Mouse (Mus musculus) G1E (cell line): Measurements from ENCODE around the gene Cd300c. TPM values are rescaled to one million over a fixed set of nuclear protein-coding genes. Genes with fewer than 3 reads are reported as not detected.

ENCODE experiments used
- ATAC-seq: 2 replicates; pipeline ENCODE4 v1.8.0; 2016; ENCODE audit warnings: mild to moderate bottlenecking; ENCODE audit not compliant: insufficient number of reproducible peaks, poor library complexity, low FRiP score, severe bottlenecking; ENCODE audit errors: extremely low read depth
- DNase-seq: peaks from one replicate; pipeline ENCODE4 v3.0.0; 2012; ENCODE audit warnings: low spot score
- H3K27me3 ChIP-seq: 2 replicates; pipeline ENCODE4 v1.6.1; 2012; ENCODE audit warnings: mild to moderate bottlenecking, low read length, inconsistent platforms; ENCODE audit not compliant: insufficient read depth
- H3K36me3 ChIP-seq: replicated peaks from 2 replicates; pipeline ENCODE3; 2012; ENCODE audit warnings: mild to moderate bottlenecking, inconsistent platforms
- H3K4me1 ChIP-seq: 2 replicates; pipeline ENCODE4 v1.6.1; 2012; ENCODE audit warnings: low read depth, low read length, inconsistent platforms, mixed read lengths; ENCODE audit not compliant: insufficient read depth
- H3K4me3 ChIP-seq: 2 replicates; pipeline ENCODE4 v1.5.1; 2012; ENCODE audit warnings: low read depth, mild to moderate bottlenecking, inconsistent platforms, low read length, moderate library complexity, mixed read lengths
- H3K9me3 ChIP-seq: replicated peaks from 2 replicates; pipeline ENCODE4 v1.6.1; 2012; ENCODE audit warnings: inconsistent platforms
- CTCF ChIP-seq: IDR thresholded peaks from 2 replicates; pipeline ENCODE4 v1.5.1; 2012; ENCODE audit warnings: low read depth, low read length, inconsistent platforms, mixed read lengths
- GATA1 ChIP-seq: IDR thresholded peaks from 2 replicates; pipeline ENCODE4 v1.6.1; 2012; ENCODE audit warnings: borderline replicate concordance, low read length, inconsistent platforms, mixed read lengths
- GATA2 ChIP-seq: IDR thresholded peaks from 2 replicates; pipeline ENCODE4 v1.6.1; 2012; ENCODE audit warnings: low read depth, low read length, inconsistent platforms, borderline replicate concordance
- POLR2AphosphoS5 ChIP-seq: IDR thresholded peaks from 2 replicates; pipeline ENCODE4 v1.6.1; 2012; ENCODE audit warnings: low read depth, low read length, inconsistent platforms; ENCODE audit not compliant: insufficient replicate concordance
- TAL1 ChIP-seq: conservative IDR thresholded peaks from 2 replicates; pipeline ENCODE4 v1.6.1; 2012; ENCODE audit warnings: low read depth, low read length, inconsistent platforms, mixed read lengths
- polyA plus RNA-seq: library from polyadenylated mRNA; stranded (reverse); fragments of >175 nt; gene quantifications from 2 replicates; pipeline ENCODE4 v1.2.3, GENCODE M21; 2012
- total RNA-seq, 2 experiments: library from RNA; stranded (forward) in 1 of 2; stranded (reverse) in 1 of 2; fragments of 200-1000 nt in 1 of 2; fragments of >200 nt in 1 of 2; fragmentation: Nextera tagmentation in 1 of 2; gene quantifications; 2 replicates each; pipeline ENCODE4 v1.2.3; 2014 to 2017

The Cd300c gene
- total and polyA plus RNA-seq, 3 experiments = not detected

- ATAC-seq = no peak
- H3K27me3 ChIP-seq = no peaks in the 10 kb centered on the region
Measured at GRCm38 (mm10) chr11:114972726-114973125, 3.8 kb upstream of the Cd300c start.

DNA sequence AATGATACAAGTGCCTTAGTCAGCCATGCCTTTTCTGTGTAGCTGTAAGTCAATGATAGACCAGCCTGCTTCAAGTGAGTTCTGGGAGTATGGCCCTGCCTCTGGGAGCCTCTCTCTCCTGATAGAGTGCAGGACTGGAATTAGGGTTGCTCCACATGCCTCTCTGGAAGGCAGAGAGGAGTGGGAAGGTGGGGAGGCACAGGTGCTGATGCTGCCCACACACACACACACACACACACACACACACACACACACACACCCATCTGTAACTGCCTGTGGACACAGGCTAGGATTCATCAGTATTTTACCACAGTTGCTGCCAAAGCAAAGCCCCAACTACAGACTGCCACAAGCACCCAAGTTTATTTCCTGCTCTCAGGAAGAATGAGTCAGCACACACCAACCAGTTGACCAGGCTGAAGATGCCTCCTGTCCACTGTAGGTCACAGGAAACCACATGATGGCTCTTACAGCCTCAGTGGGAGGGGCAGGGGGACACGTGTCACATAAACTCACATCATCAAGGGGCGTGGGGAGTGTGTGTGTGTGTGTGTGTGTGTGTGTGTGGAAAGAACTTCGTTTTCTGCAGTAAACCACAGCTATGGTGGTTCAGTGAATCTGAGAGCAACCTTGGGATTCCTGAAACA is 3.7 kb downstream of the Cd300c start:
- H3K4me1 ChIP-seq = no peaks in the 10 kb centered on the region
- H3K9me3 ChIP-seq = peaks cover 22% of the 10 kb centered on the region
- no peak for ATAC-seq
- H3K36me3 ChIP-seq = no peaks in the 10 kb centered on the region
- no peaks in the 10 kb centered on the region for H3K27me3 ChIP-seq
- no peak for TF ChIP-seq CTCF
- TF ChIP-seq TAL1 = no peak
- TF ChIP-seq GATA2 = no peak
- DNase-seq = no peak
- H3K4me3 ChIP-seq = no peak overlapping the region

More at GRCm38 (mm10) chr11:114972726-114973125, 3.8 kb upstream of the Cd300c start:
- DNase-seq = no peak
- no peaks in the 10 kb centered on the region for H3K36me3 ChIP-seq
- TF ChIP-seq GATA1 (no peak), POLR2AphosphoS5 (no peak), CTCF (no peak), TAL1 (no peak), GATA2 (no peak)
- H3K9me3 ChIP-seq = no peaks in the 10 kb centered on the region
- no peaks in the 10 kb centered on the region for H3K4me1 ChIP-seq
- H3K4me3 ChIP-seq = no peak overlapping the region

GRCm38 (mm10) chr11:114960369-114960768 is 8.6 kb downstream of the Cd300c start:
- ATAC-seq (no peak), DNase-seq (no peak)
- Histone ChIP-seq H3K9me3 (peaks cover 35% of the 10 kb centered on the region), H3K27me3 (no peaks in the 10 kb centered on the region), H3K4me1 (no peaks in the 10 kb centered on the region), H3K36me3 (no peaks in the 10 kb centered on the region), H3K4me3 (no peak overlapping the region)
- TF ChIP-seq CTCF (no peak), TAL1 (no peak), GATA1 (no peak), GATA2 (no peak), POLR2AphosphoS5 (no peak)

DNA sequence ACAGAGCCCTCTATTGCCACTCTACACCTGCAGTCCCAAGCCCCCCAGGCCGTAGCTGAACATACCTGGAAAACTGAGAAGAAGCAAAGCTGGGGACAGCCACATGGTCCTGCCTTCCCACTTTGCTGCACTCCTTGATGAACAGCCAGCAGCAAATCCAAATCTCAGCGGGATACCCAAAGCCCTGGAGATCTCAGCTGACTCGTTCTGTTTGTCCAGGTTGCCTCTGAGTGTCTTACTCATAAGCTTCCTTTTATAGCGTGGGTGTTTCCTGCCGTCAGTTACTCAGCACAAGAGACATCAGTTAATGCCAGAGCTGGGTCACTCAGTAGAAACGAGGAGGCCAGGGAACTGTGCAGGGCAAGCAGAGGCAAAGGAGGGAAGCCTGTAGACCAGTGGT is 34.8 kb downstream of the Cd300c start, which contains the start of gene Cd300lb:
TSS of gene Cd300lb (minus strand) at position 243 of the 400 bp plus-strand sequence.
- Histone ChIP-seq H3K9me3 (peaks cover 32% of the 10 kb centered on the region), H3K4me1 (no peaks in the 10 kb centered on the region), H3K4me3 (no peak within 1 kb of the TSS), H3K36me3 (no peaks in the 10 kb centered on the region), H3K27me3 (no peaks in the 10 kb centered on the region)
- no peak for ATAC-seq
- no peak for DNase-seq
- no peak for TF ChIP-seq CTCF
- TF ChIP-seq TAL1 = no peak
- no peak for TF ChIP-seq GATA1
- no peak for TF ChIP-seq GATA2
- no peak for TF ChIP-seq POLR2AphosphoS5

- TF ChIP-seq CTCF = no peak
- TF ChIP-seq GATA2 = no peak
- TF ChIP-seq TAL1 = no peak
- no peak for ATAC-seq
- H3K27me3 ChIP-seq = no peaks in the 10 kb centered on the region
- no peak overlapping the region for H3K4me3 ChIP-seq
- DNase-seq = no peak
- H3K36me3 ChIP-seq = no peaks in the 10 kb centered on the region
- no peaks in the 10 kb centered on the region for H3K4me1 ChIP-seq
- peaks cover 35% of the 10 kb centered on the region for H3K9me3 ChIP-seq
Measured at GRCm38 (mm10) chr11:114933591-114933990, 35.4 kb downstream of the Cd300c start.

DNA sequence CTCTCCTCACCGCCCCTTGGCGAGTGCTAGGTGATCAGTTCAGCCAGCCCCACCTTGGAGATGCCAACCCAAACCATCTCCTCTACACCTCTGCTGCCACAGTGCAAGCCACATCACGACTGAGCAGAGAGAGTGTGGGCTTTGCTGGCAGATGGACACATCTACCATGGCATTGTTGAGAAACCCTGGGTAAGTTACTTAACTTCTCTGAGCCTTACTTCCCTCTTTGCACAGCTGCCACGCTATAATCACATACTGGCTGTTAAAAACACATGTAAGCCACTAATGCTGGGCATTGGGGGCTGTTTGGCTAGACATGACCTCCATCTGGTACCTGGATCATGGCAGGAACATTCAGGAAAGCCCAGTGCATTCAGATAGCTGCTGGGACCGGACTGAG is 37.9 kb downstream of the Cd300c start:
- peaks cover 40% of the 10 kb centered on the region for H3K9me3 ChIP-seq
- H3K36me3 ChIP-seq = no peaks in the 10 kb centered on the region
- H3K27me3 ChIP-seq = no peaks in the 10 kb centered on the region
- ATAC-seq = no peak
- no peak for TF ChIP-seq GATA2
- TF ChIP-seq TAL1 = no peak
- no peak for TF ChIP-seq GATA1
- TF ChIP-seq POLR2AphosphoS5 = no peak
- TF ChIP-seq CTCF = no peak
- no peak for DNase-seq
- H3K4me1 ChIP-seq = no peaks in the 10 kb centered on the region
- H3K4me3 ChIP-seq = no peak overlapping the region

DNA sequence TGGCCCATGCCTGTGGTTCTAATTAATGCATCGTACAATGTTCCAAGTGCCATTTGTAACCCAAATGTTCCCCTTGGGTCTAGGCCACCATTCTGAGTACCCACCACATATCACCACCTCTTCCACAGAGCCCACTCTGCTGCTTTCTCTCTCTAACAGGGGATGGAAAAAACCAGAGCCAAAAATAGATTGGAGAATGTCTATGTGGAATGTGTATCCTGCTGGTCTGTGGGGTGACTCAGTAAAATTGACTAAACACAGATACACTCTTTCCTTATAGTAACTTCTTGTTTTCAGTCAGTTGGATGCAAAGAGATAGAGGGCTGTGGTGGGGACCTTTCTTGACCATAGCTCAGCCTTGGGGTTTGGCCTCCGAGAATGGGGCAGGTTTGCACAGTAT is 39.4 kb downstream of the Cd300c start:
- H3K36me3 ChIP-seq = no peaks in the 10 kb centered on the region
- ATAC-seq (no peak), DNase-seq (no peak)
- H3K4me1 ChIP-seq = no peaks in the 10 kb centered on the region
- TF ChIP-seq GATA2 (no peak), TAL1 (no peak), CTCF (no peak), POLR2AphosphoS5 (no peak), GATA1 (no peak)
- H3K4me3 ChIP-seq = no peak overlapping the region
- no peaks in the 10 kb centered on the region for H3K27me3 ChIP-seq
- H3K9me3 ChIP-seq = peaks cover 40% of the 10 kb centered on the region
